Mouse (Mus musculus): ENCODE results near the gene Timm10.
A peak's percentile ranks its signal among the peaks of the same experiment; 100 is the strongest.

Timm10 gene

DNA sequence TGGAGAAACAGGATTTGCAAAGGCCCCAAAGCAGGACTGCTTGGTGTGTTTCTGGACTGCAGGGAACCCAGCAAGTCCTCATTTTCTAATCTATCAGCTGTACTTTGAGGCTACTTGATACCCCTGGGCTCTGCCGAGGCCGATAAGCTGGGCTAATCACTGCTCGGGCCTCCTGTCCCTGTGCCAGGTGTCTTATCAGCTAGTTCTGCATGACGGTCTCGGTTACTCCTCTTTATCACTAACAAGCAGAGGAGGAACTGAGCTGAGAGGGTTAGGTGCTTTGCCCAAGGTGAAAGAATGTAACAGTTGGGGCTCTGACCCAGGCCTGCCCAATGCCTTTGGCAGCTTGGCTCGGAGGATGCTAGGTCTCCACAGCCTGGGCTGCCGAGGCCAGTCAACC, 14.9 kb upstream of the Timm10 start:
- ATAC-seq (ENCODE audit: insufficient number of reproducible peaks, low FRiP score, low TSS enrichment), result no peak

DNA sequence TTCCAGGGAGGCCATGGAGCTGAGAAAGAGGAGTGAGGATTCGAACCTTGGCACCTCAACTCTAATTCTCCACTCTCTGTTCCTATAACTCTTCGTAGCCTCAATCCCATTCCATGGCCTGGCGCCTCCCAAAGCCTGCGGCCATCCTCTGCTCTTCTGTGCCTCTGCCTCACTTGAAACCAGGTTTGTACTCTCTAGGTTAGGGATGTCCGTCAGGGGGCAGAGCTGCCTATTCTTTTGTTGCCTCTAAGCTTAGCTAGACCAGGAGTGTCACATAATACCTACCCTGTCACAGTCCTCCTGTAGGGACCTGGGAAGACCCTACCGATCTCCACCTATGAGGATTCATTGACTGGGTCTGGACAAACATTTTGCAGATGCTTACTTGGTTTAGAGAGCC, 14.1 kb upstream of the Timm10 start:
- ATAC-seq (ENCODE audit: insufficient number of reproducible peaks, low FRiP score, low TSS enrichment), result no peak

DNA sequence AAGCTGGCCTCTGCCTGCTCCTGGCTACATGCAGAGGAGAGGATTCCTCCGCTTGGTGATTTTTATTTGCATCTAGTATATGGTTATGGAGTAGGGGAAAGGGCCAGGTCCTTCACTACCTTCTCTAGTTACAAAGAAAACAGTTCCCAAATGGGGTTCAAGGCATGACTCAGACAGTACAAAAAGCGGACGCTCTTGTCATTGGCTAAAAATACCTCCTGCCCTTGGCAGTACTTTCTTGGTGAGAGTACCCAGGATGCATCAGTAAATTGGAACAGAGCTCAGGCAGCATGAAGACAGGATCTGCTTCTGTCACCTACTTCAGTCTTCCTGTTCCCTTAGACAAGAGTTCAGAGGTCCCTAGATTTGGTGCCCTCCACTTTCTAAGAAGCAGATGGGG, 6.9 kb upstream of the Timm10 start:
- no peak for ATAC-seq (ENCODE audit: insufficient number of reproducible peaks, low FRiP score, low TSS enrichment)

DNA sequence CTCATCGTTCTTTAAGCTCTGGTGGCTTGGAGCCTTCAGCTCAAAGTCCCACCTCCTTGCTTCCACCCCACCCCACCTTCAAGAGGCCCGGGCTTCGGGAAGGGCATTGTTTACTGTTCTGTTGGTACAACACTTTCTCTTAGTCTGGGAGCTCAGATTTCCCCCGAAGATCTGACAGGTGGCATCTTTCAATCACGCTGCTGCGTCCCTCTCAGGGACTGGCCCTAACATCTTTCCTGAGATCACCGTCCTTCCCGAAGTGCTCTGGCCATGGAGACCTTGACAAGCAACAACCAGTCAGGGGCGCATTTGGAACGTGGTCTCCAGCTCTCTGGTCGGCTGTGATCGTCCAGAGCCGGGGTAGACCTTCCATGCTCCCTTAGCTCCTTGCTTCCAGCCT, 4.2 kb upstream of the Timm10 start, which contains the start of gene Smtnl1:
Gene Smtnl1, minus strand, starts transcription at position 101 of the 400 bp plus-strand sequence.
- ATAC-seq (ENCODE audit: insufficient number of reproducible peaks, low FRiP score, low TSS enrichment), result no peak

GRCm38 (mm10) chr2:84823237-84823636, 3.6 kb upstream of the Timm10 start:
- ATAC-seq (ENCODE audit: insufficient number of reproducible peaks, low FRiP score, low TSS enrichment), result no peak

- ATAC-seq (ENCODE audit: insufficient number of reproducible peaks, low FRiP score, low TSS enrichment), result peak; percentile 22
Observed at GRCm38 (mm10) chr2:84827283-84827920, 605 bp downstream of the Timm10 start.

DNA sequence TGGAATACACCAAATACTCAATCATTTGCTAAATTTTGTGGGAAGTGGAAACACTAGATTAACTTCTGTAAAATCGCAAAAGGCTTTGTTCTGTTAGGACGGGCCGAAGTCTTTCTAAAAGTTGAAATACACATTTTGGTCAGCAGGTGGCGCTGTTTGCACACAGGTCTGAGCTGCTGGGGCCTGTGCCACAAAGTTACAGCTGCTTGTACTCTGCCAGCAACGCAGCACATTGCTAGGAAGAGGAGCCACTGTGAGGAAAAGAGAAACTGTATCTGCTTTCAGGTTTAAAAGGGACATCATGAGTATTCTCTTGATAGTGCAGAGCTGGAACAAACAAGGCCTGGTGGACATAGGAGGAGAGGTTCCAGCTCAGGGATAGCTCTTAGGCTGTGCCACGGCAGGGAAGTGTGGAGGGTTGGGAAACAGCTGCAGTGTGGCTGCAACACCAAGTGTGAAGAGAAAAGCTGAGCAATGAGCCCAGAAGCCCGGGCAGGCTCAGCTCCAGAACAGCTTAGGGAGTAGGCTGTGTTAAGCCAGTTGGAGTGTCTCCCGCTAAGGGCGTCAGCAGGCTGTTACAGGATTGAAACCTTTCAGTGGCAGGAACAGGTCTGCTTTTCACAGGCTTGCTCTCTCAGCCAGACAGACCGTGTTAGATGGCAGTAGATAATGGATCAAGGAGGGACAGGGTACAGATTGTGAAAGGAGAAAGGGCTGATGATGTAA, 5.0 kb downstream of the Timm10 start:
- peak; percentile 33 for ATAC-seq (ENCODE audit: insufficient number of reproducible peaks, low FRiP score, low TSS enrichment)

DNA sequence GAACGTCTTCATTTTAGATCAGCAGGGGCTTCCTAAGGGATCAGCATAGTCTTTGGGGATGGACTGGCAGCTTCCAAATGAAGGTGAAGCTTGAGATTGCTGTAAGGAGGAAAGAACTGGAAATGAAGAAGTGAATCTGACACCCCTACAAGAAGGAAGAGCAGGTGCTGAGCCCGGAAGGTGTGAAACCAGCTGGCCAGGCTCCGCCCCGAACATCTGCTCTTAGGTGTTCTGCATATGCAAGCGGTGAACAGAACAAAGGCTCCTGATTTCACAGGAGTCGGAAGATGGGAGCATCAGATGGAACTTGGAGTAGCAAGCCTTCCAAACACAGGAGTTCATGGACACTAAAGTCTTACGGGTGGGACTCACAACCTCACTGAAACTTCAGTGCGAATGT, 10.3 kb downstream of the Timm10 start:
- ATAC-seq (ENCODE audit: insufficient number of reproducible peaks, low FRiP score, low TSS enrichment), result no peak

GRCm38 (mm10) chr2:84837817-84838592, 11.2 kb downstream of the Timm10 start:
- ATAC-seq (ENCODE audit: insufficient number of reproducible peaks, low FRiP score, low TSS enrichment), result no peak

DNA sequence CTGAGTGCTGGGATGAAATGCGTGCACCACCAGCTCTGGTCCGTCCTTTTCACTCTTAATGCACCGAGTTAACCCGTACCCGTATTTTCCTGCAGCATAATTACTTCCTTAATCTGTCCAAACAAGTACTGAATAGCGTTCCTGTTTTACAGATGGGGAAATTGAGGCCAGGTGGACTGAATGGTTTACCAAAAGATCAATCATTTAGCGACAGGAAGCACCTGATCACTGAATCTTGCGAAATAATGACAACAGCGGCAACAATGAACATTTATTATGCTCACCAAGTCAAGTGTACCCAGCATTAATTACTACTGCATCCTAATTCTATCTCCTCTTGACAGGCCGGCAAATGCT, 11.8 kb downstream of the Timm10 start, which contains the start of gene Slc43a1:
Gene Slc43a1, plus strand, starts transcription at position 258 of the 357 bp plus-strand sequence.
- no peak for ATAC-seq (ENCODE audit: insufficient number of reproducible peaks, low FRiP score, low TSS enrichment)

DNA sequence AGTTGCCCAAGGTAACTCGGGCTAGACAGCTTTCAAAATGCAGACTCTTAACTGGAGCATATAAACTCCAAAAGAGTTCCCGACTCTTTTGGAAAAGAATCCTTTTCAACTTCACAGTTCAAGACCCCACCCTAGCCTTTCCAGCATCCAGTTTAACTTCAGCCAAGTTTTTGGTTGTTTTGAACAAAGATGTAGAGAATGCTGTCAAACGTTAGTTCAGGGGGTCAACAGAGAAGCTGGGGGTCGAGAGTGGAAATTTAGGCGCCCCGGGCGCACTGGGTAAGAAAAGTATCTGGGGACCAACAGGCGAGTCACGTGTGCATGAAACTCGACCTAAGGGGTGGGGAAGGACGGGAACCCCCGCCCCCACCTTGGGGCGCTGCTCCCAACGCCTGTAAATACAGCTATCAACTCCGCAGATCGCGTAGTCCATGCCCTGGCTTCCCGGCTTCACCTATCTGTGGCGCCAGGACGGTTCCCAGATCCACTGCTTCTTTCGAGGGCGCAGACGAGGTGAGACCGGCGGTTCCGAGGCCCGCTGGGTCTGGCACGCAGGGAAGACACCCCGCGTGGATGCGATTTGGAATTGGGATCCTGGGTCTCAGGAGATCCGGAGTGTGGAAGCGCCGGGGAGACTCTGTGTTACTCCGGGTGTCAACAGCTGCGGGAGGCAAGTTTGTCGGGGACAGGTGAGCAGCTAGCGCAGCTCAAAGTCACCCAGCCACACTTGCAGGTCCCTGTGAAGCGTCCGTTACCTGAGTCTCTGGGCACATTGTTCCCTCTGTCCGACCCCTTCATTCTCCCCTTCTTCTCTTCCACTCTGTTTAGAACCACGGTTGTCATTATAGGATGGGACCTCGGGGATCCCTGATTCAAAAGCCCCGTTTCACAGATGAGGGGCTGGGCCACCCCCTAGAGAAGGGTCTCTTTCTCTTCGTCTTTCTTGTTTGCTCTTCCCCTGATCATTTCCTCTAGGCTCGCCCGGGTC, 12.5 kb downstream of the Timm10 start:
- ATAC-seq (ENCODE audit: insufficient number of reproducible peaks, low FRiP score, low TSS enrichment), result no peak

DNA sequence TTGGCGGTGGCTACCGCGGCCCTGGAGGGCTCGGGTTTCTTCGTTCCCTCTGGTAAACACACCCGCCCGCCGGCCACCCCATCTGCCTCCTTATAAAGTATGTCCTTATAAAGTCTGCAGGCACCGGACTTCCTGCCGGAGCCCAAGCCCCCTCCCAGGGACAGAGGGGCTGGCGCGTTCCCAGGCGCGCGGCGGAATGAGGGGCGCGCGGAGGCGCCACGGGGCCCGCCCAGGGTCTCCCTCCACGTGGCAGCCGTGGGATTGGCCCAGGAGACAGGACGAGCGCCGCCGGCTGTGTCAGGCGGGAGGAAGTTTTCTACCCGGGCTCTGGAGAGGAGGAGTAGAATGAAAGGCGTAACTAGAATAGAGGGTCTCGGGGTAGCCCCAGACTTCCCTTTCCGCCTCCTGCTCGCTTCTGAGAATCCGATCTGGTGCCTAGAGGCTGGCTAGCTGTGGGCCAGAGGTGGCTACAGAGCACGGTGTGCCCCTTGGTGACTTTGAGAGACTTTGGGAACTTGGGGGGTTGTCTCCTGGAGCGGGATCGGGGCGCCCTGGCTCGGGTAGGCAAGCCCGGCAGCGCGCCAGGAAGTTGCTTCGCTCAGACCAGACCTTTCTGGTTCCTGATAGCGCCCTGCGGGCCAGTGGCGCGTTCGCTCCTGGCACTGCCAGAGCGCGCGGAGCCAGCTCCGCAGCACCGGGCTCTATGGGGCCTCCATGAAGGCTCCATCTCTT, 13.4 kb downstream of the Timm10 start:
- ATAC-seq (ENCODE audit: insufficient number of reproducible peaks, low FRiP score, low TSS enrichment), result no peak

DNA sequence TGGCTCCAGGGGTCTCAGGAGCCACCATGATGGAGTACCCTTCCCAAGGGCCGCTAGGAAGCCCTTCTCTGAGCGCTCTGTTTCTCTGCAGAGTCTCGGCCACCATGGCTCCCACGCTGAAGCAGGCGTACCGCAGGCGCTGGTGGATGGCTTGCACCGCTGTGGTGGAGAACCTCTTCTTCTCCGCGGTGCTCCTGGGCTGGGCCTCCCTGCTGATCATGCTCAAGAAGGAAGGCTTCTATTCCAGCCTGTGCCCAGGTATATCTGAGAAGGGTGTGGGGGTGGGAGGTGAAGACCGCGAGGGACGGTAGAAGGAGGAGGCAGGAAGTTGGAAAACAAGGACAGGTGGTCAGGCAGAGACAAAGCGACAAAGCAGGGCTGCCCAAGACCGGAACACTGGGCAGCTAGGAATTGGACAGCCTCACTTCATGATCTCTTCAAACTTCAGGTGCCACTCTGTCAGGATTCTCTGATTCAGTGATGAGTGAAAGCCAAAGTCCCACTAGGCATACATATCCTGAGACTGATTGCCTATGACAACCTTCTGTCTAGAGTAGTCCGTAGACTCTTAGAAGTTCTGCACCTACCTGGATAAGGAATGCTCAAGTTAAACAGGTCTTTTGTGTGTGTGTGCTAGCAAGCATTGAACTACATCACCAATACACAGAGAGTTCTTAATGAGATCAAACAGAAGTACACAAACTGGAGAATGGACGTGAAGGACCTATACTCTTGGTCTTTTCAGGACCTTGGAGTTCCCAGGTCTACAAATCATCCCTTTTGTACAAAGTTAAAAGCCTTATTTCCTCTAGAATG, 14.2 kb downstream of the Timm10 start:
- ATAC-seq (ENCODE audit: insufficient number of reproducible peaks, low FRiP score, low TSS enrichment), result no peak

GRCm38 (mm10) chr2:84841905-84842304, 15.1 kb downstream of the Timm10 start:
- no peak for ATAC-seq (ENCODE audit: insufficient number of reproducible peaks, low FRiP score, low TSS enrichment)

DNA sequence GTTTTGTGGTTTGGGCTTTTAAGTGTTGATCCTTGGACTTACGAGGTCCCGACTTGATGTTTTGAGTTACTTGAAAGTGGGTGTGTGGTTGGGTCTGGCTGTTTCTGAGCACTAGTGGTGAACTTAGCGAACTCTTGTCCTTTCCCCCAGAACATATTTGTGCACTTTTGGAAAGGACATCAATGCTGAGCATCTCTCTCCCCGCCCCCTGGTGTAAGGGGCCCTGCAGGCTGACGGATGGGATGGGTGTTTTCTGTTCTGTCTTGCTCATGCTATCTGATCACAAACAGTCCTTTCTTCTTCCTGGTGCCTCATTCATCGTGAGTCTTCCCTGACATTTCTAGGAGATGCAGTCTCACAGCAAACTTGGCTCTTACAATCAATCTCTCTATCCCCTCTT, 16.9 kb downstream of the Timm10 start:
- ATAC-seq (ENCODE audit: insufficient number of reproducible peaks, low FRiP score, low TSS enrichment), result no peak

DNA sequence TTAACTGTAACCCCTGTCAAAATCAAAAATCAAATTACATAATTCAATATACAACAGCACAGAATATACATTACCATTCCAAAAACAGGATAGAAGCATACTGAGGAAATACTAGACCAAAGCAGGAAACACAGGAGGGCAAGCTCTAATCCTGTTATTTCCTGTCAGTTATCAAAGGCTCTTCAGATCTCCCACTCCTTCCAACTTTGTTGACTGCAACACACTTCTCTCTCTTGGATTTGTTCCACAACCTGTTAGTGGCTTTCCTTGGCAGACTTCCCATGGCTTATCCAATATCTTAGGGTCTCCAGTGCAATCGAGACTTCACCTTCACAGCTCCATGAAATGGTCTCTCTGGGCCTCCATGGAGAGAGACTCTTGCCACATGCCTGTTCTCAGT, 18.4 kb downstream of the Timm10 start:
- no peak for ATAC-seq (ENCODE audit: insufficient number of reproducible peaks, low FRiP score, low TSS enrichment)

- no peak for ATAC-seq (ENCODE audit: insufficient number of reproducible peaks, low FRiP score, low TSS enrichment)
Observed at GRCm38 (mm10) chr2:84850407-84851129, 23.8 kb downstream of the Timm10 start.
